Mouse (Mus musculus) heart, postnatal 0 days (tissue): ENCODE data around the gene Specc1l.

Experiments
- CTCF ChIP-seq: IDR thresholded peaks from 2 replicates; pipeline ENCODE4 v1.5.1; 2016; ENCODE audit warnings: antibody characterized with exemption, control low read depth, low read depth
- EP300 ChIP-seq: IDR thresholded peaks from 2 replicates; pipeline ENCODE4 v1.6.1; 2016; ENCODE audit warnings: antibody characterized with exemption, low read depth

- TF ChIP-seq CTCF: no peak
- TF ChIP-seq EP300: no peak
These were observed 116.4 kb downstream of the Specc1l start for GRCm38 (mm10) chr10:75328201-75328704.
